Mouse (Mus musculus) G1E (cell line): ENCODE measurements around the gene Calm5.

ENCODE experiments used
- CTCF ChIP-seq: IDR thresholded peaks from 2 replicates; pipeline ENCODE4 v1.5.1; 2012; ENCODE audit warnings: low read depth, low read length, inconsistent platforms, mixed read lengths
- GATA1 ChIP-seq: IDR thresholded peaks from 2 replicates; pipeline ENCODE4 v1.6.1; 2012; ENCODE audit warnings: borderline replicate concordance, low read length, inconsistent platforms, mixed read lengths
- POLR2AphosphoS5 ChIP-seq: IDR thresholded peaks from 2 replicates; pipeline ENCODE4 v1.6.1; 2012; ENCODE audit warnings: low read depth, low read length, inconsistent platforms; ENCODE audit not compliant: insufficient replicate concordance

- TF ChIP-seq CTCF: no peak
- TF ChIP-seq POLR2AphosphoS5: no peak
- no peak for TF ChIP-seq GATA1
These were observed 23.2 kb downstream of the Calm5 start for GRCm38 (mm10) chr13:3877185-3877584.
